Mouse (Mus musculus) heart, postnatal 0 days (tissue): ENCODE measurements around the gene Zfp281. TPM values are rescaled to one million over a fixed set of nuclear protein-coding genes. Genes with fewer than 3 reads are reported as not detected.

ENCODE experiments used
- ATAC-seq: fragments of 200-750 bp; cut with Nextera tagmentation; 2 replicates; pipeline ENCODE4 v1.8.0; 2017; ENCODE audit warnings: low read depth, moderate number of reproducible peaks, moderate library complexity; ENCODE audit not compliant: insufficient read depth
- DNase-seq: peaks from one replicate; pipeline ENCODE4 v3.0.0-alpha.2; 2016; ENCODE audit warnings: low spot score
- H3K27ac ChIP-seq: fragments of 300-500 bp; sonication (generic); 2 replicates; pipeline ENCODE4 v1.5.1; 2014; ENCODE audit warnings: low read depth, mild to moderate bottlenecking
- H3K27me3 ChIP-seq: fragments of 300-500 bp; sonication (generic); 2 replicates; pipeline ENCODE4 v1.6.1; 2014; ENCODE audit warnings: low read length, mixed read lengths; ENCODE audit not compliant: control insufficient read depth, insufficient read depth
- H3K36me3 ChIP-seq: fragments of 300-500 bp; sonication (generic); replicated peaks from 2 replicates; pipeline ENCODE4 v1.6.1; 2014; ENCODE audit warnings: low read length, mixed read lengths; ENCODE audit not compliant: control insufficient read depth, insufficient read depth
- H3K4me1 ChIP-seq: fragments of 300-500 bp; sonication (generic); 2 replicates; pipeline ENCODE4 v1.6.1; 2014; ENCODE audit warnings: antibody characterized with exemption; ENCODE audit not compliant: control insufficient read depth, insufficient read depth
- H3K4me2 ChIP-seq: fragments of 300-500 bp; sonication (generic); 2 replicates; pipeline ENCODE4 v1.6.1; 2014; ENCODE audit warnings: low read depth, mild to moderate bottlenecking, low read length, moderate library complexity
- H3K4me3 ChIP-seq: fragments of 300-500 bp; sonication (generic); 2 replicates; pipeline ENCODE4 v1.5.1; 2014; ENCODE audit warnings: low read depth, low read length
- H3K9ac ChIP-seq: fragments of 300-500 bp; sonication (generic); replicated peaks from 2 replicates; pipeline ENCODE4 v1.6.1; 2014; ENCODE audit warnings: low read depth, low read length, mixed read lengths
- H3K9me3 ChIP-seq: fragments of 300-500 bp; sonication (generic); replicated peaks from 2 replicates; pipeline ENCODE4 v1.6.1; 2016; ENCODE audit warnings: low read length; ENCODE audit not compliant: control insufficient read depth
- CTCF ChIP-seq: IDR thresholded peaks from 2 replicates; pipeline ENCODE4 v1.5.1; 2016; ENCODE audit warnings: antibody characterized with exemption, control low read depth, low read depth
- EP300 ChIP-seq: IDR thresholded peaks from 2 replicates; pipeline ENCODE4 v1.6.1; 2016; ENCODE audit warnings: antibody characterized with exemption, low read depth
- WGBS: fragments of 180-500 bp; shearing (Covaris S2); extraction: QIAGEN DNeasy Blood & Tissue Kit; methylation state at CpG from one replicate; pipeline ENCODE4 v1.1.7; 2014; 5-methylcytosine and 5-hydroxymethylcytosine counted together
- polyA plus RNA-seq: library from polyadenylated mRNA; unstranded; fragments of >200 nt; fragmentation: Nextera tagmentation; extraction: Ambion mirVana; gene quantifications from 2 replicates; pipeline ENCODE4 v1.2.1, GENCODE M21; 2015
- total RNA-seq: library from RNA; depleted of rRNA; stranded (reverse); fragments of >200 nt; gene quantifications from 2 replicates; pipeline ENCODE4 v1.2.3, GENCODE M21; 2014; ENCODE audit warnings: low replicate concordance; rRNA removed

Gene Zfp281
- total and polyA plus RNA-seq, 2 experiments from 2014 or later: 8.3 to 16.2 TPM

DNA sequence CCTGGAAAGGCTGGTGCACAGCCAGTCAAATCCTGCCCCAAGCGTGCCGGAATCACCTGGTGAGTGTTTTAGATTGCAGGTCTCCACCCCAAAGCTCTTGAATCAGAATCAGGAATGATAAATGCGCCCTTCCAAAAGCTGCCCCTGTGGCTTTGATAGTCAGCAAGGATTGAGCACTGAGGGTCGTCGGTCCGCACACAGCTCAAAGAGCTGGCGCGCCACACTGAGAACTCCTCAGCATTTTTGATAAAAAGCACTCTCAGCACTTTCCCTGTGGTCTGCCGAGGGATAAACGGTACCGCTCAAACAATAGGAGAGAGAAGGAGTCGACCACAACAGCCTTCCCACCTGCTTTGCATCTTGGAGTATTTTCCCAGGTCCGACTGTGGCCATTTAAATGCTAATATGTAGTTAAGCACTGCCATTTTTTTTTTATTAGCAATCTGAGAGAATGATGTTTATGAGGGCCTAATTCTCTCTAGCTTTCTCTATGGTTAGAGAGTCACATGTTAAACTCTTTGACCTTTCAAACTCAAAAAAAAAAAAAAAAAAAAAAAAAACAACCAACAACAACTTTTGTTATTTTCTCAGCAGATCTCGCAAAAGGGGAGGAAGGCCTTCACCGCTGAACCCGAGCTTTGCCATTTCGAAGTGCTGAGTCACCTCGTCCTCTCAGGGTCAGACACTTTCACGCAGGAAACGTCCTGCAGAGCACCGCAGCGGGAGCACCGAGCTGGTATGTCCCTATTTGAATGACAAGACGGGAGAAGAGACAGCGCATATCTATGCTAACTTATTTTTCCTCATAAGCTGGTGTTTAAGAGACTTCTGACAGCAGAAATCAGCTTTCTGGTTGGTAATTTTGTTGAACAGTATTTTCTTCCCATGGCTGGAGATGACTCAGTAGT, 50.1 kb downstream of the Zfp281 start:
- Histone ChIP-seq H3K36me3 (no peaks in the 10 kb centered on the region), H3K4me1 (peaks cover 4% of the 10 kb centered on the region; the same call in 1 of the 2 replicates), H3K27me3 (no peaks in the 10 kb centered on the region), H3K9me3 (no peaks in the 10 kb centered on the region), H3K9ac (no peak overlapping the region), H3K27ac (no peak overlapping the region), H3K4me3 (no peak overlapping the region), H3K4me2 (no peak overlapping the region; the same call in 1 of the 2 replicates)
- no peak for ATAC-seq
- DNase-seq: no peak
- 34% methylated on average over 25 of the region's 25 CpGs for WGBS
- no peak for TF ChIP-seq CTCF
- no peak for TF ChIP-seq EP300

DNA sequence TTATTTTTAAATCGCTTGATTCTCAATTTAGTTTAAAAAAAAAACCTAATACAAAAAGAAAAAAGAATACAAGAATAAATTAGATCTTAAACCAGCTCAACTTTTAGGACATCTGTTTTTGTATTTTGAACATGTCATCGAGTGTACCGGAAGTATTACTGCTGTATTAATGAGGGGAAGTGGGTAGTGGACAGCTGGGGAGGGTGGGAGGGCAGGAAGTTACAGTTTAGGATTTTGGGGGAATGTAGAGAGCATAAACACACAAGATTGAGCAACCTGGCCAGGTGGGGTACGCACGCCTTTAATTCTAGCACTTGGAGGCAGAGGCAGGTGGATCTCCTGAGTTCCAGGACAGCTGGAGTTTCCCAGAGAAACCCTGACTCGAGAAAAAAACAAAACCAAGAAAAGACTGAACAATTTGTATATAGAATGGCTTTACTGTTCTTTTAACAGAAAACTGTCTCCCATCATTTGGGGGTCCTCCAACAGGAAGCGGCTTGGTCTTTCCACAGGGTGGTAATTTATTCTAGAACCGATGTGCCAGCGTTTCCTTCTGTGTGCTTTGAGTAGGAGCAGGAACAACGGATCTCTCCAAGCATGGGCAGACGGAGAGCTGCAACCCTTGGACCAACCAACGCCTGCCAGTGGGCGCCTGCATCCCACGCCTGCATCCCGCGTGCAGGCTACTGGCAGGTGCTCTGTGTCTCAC, 51.2 kb downstream of the Zfp281 start:
- no peak for TF ChIP-seq EP300
- TF ChIP-seq CTCF: no peak
- 84% methylated on average over 16 of the region's 16 CpGs for WGBS
- H3K4me1 ChIP-seq: peaks cover 4% of the 10 kb centered on the region; the same call in 1 of the 2 replicates

GRCm38 (mm10) chr1:136676445-136676755, 51.7 kb downstream of the Zfp281 start:
- H3K4me3 ChIP-seq: no peak overlapping the region
- no peak overlapping the region for H3K4me2 ChIP-seq
- 61% methylated on average over 6 of the region's 6 CpGs for WGBS
- no peak overlapping the region for H3K27ac ChIP-seq
- H3K9me3 ChIP-seq: no peaks in the 10 kb centered on the region
- TF ChIP-seq EP300 (no peak), CTCF (no peak)
- H3K36me3 ChIP-seq: no peaks in the 10 kb centered on the region
- ATAC-seq: no peak
- no peaks in the 10 kb centered on the region for H3K27me3 ChIP-seq
- H3K9ac ChIP-seq: no peak overlapping the region
- DNase-seq: no peak
- peaks cover 4% of the 10 kb centered on the region; the same call in 1 of the 2 replicates for H3K4me1 ChIP-seq

More for the DNA sequence above, 51.2 kb downstream of the Zfp281 start:
- H3K4me3 ChIP-seq: no peak overlapping the region
- H3K9me3 ChIP-seq: no peaks in the 10 kb centered on the region
- DNase-seq (no peak), ATAC-seq (no peak)
- no peaks in the 10 kb centered on the region for H3K27me3 ChIP-seq
- no peak overlapping the region for H3K9ac ChIP-seq
- no peak overlapping the region for H3K4me2 ChIP-seq
- H3K27ac ChIP-seq: no peak overlapping the region
- no peaks in the 10 kb centered on the region for H3K36me3 ChIP-seq

- no peak for TF ChIP-seq CTCF
- TF ChIP-seq EP300: no peak
- no peak overlapping the region for H3K4me2 ChIP-seq
- H3K4me1 ChIP-seq: peaks cover 4% of the 10 kb centered on the region; the same call in 1 of the 2 replicates
- H3K9me3 ChIP-seq: no peaks in the 10 kb centered on the region
- no peak overlapping the region for H3K9ac ChIP-seq
- no peak for ATAC-seq
- WGBS: 85% methylated on average over 3 of the region's 3 CpGs
- H3K36me3 ChIP-seq: no peaks in the 10 kb centered on the region
- DNase-seq: no peak
- H3K27ac ChIP-seq: no peak overlapping the region
- H3K4me3 ChIP-seq: no peak overlapping the region
- H3K27me3 ChIP-seq: no peaks in the 10 kb centered on the region
These were observed 53.2 kb downstream of the Zfp281 start for GRCm38 (mm10) chr1:136677847-136678325.

- H3K9me3 ChIP-seq: no peaks in the 10 kb centered on the region
- H3K9ac ChIP-seq: no peak overlapping the region
- H3K4me1 ChIP-seq: peaks cover 4% of the 10 kb centered on the region; the same call in 1 of the 2 replicates
- H3K27me3 ChIP-seq: no peaks in the 10 kb centered on the region
- ATAC-seq (no peak), DNase-seq (no peak)
- H3K4me3 ChIP-seq: no peak overlapping the region
- H3K36me3 ChIP-seq: no peaks in the 10 kb centered on the region
- 60% methylated on average over 4 of the region's 4 CpGs for WGBS
- no peak overlapping the region for H3K27ac ChIP-seq
- TF ChIP-seq EP300 (no peak), CTCF (no peak)
- no peak overlapping the region for H3K4me2 ChIP-seq
These were observed 54.1 kb downstream of the Zfp281 start for GRCm38 (mm10) chr1:136678836-136679235.

Other genes starting within 250 kb of the Zfp281 start
- 7.4 and 8.3 TPM in 2 replicates for gene Ddx59, start 209.6 kb upstream of the Zfp281 start, total RNA-seq
- 9.2 and 10.3 TPM in 2 replicates for gene Ddx59, start 209.6 kb upstream of the Zfp281 start, polyA plus RNA-seq
- 1.8 and 4.8 TPM in 2 replicates for gene Kif14, start 158.6 kb upstream of the Zfp281 start, total RNA-seq
- gene Kif14, start 158.6 kb upstream of the Zfp281 start, polyA plus RNA-seq: 0.79 and 0.86 TPM in 2 replicates